Mouse (Mus musculus) cerebellum, adult 2 months (tissue): ENCODE data around the gene Perm1.

Experiments used
- CTCF ChIP-seq: fragments of 200-500 bp; IDR thresholded peaks from 2 replicates; pipeline ENCODE4 v1.5.1; 2011; ENCODE audit warnings: low read depth, mild to moderate bottlenecking, control low read depth, low read length, moderate library complexity, borderline replicate concordance; ENCODE audit not compliant: insufficient read depth
- POLR2A ChIP-seq: fragments of 200-500 bp; IDR thresholded peaks from 2 replicates; pipeline ENCODE4 v1.6.1; 2011; ENCODE audit warnings: low read length, control low read depth, borderline replicate concordance; ENCODE audit not compliant: insufficient read depth

DNA sequence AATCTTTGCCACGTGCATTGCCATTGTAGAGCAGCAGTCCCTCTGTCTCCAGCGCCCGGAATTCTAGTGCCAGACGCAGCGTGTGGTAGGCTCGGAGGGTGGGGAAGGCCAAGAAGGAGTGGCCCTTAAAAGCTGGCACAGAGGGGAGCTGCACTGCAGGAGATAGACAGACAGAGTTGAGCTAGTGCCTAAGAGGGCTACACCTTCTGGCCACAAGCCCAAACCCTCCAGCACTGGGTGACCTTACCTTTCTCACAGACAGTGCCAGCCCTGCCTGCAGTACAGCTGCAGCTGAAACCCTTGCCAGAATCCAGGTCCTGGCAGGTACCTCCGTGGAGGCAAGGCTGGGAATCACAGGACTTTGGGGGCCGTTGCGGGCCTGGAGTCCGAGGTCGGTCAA is 43.8 kb upstream of the Perm1 start:
- no peak for TF ChIP-seq CTCF
- no peak for TF ChIP-seq POLR2A
